Mouse (Mus musculus): ENCODE measurements around the gene Emp1. TPM values are rescaled to one million over a fixed set of nuclear protein-coding genes. Genes with fewer than 3 reads are reported as not detected.

The Emp1 gene
- polyA plus RNA-seq, 1 experiment from 2014 or later, result 5.1 TPM

DNA sequence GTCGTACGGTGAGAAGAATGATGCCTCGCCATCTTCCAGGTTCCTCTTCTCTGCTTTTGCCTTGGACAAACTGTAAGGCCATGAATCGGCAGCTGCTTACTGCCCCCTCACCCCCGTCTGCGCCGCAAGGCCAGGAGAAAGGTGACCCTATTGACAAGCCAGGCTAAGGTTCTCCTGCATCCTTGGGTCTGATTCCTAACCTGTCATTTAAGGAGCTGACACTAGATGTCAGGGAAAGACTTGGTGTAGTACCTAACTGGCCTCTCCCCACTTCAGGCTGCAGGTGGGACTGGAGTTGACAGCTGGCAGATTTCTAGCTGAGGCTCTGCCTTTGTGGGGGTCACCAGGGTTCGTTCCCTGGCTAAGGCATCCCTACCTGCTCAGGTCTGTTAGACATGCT, 35.4 kb downstream of the Emp1 start:
- Histone ChIP-seq H3K36me3 (replicated peaks) (no peaks in the 10 kb centered on the region), H3K27ac (no peak overlapping the region), H3K4me3 (no peak overlapping the region), H3K9me3 (no peaks in the 10 kb centered on the region), H3K27me3 (ENCODE audit: poor library complexity, severe bottlenecking) (no peaks in the 10 kb centered on the region), H3K4me1 (no peaks in the 10 kb centered on the region)
- 90% methylated on average over 8 of the region's 8 CpGs for WGBS
- no peak for DNase-seq (ENCODE audit: extremely low spot score, low spot score)

DNA sequence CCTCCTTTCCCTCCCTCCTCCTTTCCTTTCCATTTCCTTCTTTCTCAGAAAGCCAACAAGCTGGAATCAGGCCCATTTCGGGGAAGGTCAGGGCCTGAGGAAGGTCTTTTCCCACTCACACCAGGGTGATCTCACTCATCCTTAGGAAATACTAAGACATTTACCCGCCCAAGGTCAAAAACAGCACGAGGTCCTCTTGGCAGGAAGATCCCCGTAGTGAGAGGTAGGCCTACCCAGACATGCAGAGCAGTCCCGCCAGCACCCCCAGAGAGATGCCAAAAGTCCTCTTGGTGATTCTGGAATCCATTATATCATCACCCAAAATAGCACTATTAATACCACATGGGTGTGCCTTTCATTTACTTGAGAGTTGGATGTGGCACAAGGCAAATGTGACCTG, 36.5 kb downstream of the Emp1 start:
- no peak for DNase-seq (ENCODE audit: extremely low spot score, low spot score)
- Histone ChIP-seq H3K4me1 (no peaks in the 10 kb centered on the region), H3K4me3 (no peak overlapping the region), H3K27ac (no peak overlapping the region), H3K9me3 (no peaks in the 10 kb centered on the region), H3K36me3 (replicated peaks) (no peaks in the 10 kb centered on the region), H3K27me3 (ENCODE audit: poor library complexity, severe bottlenecking) (no peaks in the 10 kb centered on the region)
- WGBS, result 76% methylated on average over 5 of the region's 5 CpGs

DNA sequence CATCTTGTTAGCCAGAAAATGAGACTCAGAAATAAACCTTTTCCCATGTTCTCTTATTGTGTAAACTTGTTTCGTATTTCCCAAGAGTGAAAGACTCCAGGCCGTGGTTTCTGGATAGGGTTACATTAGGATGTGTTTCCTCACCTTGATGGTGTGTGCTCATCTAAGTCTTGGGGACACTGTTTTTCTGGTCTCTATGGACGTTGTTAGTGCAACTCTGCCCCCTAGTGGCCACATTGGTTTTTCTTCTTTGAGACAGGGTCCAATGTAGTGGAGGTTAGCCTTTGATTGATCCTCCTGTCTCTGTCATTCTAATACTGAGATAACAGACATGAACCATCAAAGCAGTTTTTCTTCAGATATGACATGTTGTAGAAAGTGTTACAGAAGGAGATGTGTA, 38.0 kb downstream of the Emp1 start:
- Histone ChIP-seq H3K27me3 (ENCODE audit: poor library complexity, severe bottlenecking) (no peaks in the 10 kb centered on the region), H3K27ac (no peak overlapping the region), H3K9me3 (no peaks in the 10 kb centered on the region), H3K36me3 (replicated peaks) (no peaks in the 10 kb centered on the region), H3K4me3 (no peak overlapping the region), H3K4me1 (no peaks in the 10 kb centered on the region)
- peak; percentile 61 for DNase-seq (ENCODE audit: extremely low spot score, low spot score)
- 53% methylated on average over 3 of the region's 3 CpGs for WGBS

DNA sequence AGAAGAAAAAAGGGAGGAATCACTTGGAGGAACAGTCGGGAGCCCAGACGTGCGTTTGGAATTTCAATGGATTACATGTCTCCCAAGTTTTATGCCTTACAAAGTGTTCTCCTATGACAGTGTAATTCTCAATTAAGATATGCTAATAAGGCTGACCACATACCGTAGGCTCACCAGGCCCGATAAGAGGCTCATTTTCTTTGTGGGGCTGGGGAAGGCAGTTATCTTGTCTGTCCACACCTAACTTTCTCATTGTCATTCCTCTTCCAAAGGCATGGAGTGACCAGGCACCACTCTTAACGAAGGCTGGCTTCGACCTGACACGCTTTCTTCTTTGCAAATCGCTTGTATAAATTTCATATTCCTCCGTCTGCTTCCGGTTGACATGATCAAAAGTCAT, 42.7 kb downstream of the Emp1 start:
- H3K27ac ChIP-seq, result no peak overlapping the region
- no peaks in the 10 kb centered on the region for H3K27me3 ChIP-seq (ENCODE audit: poor library complexity, severe bottlenecking)
- H3K4me1 ChIP-seq, result peaks cover 5% of the 10 kb centered on the region
- H3K4me3 ChIP-seq, result no peak overlapping the region
- no peaks in the 10 kb centered on the region for H3K36me3 ChIP-seq (replicated peaks)
- WGBS, result 92% methylated on average over 11 of the region's 11 CpGs
- no peak for DNase-seq (ENCODE audit: extremely low spot score, low spot score)
- H3K9me3 ChIP-seq, result no peaks in the 10 kb centered on the region

DNA sequence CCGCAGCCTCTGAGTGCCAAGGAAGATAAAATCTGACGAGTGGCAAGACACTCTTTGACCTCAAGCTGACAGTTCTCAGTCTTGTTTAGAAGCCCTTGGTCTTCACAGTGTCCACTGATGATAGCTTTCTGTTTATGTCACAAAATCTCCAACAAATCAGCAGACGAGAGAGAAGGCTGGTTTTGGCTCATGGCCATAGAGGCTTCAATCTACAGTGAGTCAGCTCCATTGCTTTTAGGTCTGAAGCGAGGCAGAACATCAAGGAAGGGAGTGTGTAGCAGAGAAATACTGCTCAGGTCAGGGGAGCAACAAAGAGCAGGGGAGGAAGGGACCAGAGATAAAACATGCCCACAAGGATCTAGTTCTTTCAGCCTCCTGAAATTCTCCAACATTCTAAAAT, 45.0 kb downstream of the Emp1 start:
- DNase-seq (ENCODE audit: extremely low spot score, low spot score), result no peak
- Histone ChIP-seq H3K4me3 (no peak overlapping the region), H3K9me3 (no peaks in the 10 kb centered on the region), H3K27me3 (ENCODE audit: poor library complexity, severe bottlenecking) (no peaks in the 10 kb centered on the region), H3K36me3 (replicated peaks) (no peaks in the 10 kb centered on the region), H3K27ac (no peak overlapping the region), H3K4me1 (peaks cover 11% of the 10 kb centered on the region)
- 83% methylated on average over 4 of the region's 4 CpGs for WGBS

DNA sequence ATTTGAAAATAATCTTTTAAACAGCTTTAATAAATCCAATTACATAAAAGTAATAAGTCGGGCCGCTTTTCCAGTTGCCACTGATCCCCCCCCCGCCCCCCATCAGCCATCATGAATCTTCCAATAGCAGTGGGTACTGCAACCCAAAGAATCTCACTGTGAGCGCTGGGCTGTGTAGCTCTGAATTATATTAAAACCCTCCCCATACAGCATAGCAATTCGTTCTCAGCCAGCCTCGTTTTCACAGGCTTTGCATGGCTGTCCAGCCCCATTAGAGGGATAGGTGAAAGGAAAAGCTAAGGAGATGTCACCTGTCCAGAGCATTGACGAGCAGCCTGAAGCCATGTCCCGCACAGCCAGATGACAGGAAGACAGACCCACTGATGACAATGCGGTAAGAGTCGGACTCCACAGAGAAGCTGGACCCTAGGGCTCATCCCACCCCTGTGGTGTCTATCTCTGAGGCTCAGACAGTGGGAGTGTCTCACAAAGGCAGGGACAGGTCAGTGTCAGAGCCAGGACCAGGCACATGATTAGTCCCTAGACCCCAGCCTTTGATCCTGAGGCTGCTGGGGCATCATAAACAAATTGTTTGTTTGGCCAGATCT, 49.5 kb downstream of the Emp1 start:
- Histone ChIP-seq H3K4me3 (no peak overlapping the region), H3K27me3 (ENCODE audit: poor library complexity, severe bottlenecking) (no peaks in the 10 kb centered on the region), H3K4me1 (peaks cover 11% of the 10 kb centered on the region), H3K27ac (no peak overlapping the region), H3K36me3 (replicated peaks) (no peaks in the 10 kb centered on the region), H3K9me3 (no peaks in the 10 kb centered on the region)
- 91% methylated on average over 10 of the region's 10 CpGs for WGBS
- DNase-seq (ENCODE audit: extremely low spot score, low spot score), result no peak

DNA sequence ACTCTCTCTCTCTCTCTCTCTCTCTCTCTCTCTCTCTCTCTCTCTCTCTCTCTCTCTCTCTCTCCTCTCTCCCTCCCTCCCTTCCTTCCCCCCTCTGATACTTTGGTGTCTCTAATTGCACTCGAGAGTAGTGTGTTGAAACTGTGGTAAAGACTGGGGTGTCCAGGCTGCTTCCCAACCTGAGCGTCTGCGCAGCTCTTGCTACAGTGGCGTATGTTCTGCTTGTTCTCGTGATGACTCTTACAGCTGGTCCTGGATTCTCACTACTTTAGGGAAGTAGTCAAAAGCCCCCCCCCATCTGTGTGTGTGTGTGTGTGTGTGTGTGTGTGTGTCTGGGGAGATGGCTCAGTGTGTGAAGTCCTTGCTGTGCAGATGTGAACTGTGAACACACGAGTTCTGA, 50.3 kb downstream of the Emp1 start:
- DNase-seq (ENCODE audit: extremely low spot score, low spot score), result no peak
- Histone ChIP-seq H3K9me3 (no peaks in the 10 kb centered on the region), H3K4me1 (peaks cover 11% of the 10 kb centered on the region), H3K4me3 (no peak overlapping the region), H3K27me3 (ENCODE audit: poor library complexity, severe bottlenecking) (no peaks in the 10 kb centered on the region), H3K27ac (no peak overlapping the region), H3K36me3 (replicated peaks) (no peaks in the 10 kb centered on the region)
- 78% methylated on average over 6 of the region's 6 CpGs for WGBS

DNA sequence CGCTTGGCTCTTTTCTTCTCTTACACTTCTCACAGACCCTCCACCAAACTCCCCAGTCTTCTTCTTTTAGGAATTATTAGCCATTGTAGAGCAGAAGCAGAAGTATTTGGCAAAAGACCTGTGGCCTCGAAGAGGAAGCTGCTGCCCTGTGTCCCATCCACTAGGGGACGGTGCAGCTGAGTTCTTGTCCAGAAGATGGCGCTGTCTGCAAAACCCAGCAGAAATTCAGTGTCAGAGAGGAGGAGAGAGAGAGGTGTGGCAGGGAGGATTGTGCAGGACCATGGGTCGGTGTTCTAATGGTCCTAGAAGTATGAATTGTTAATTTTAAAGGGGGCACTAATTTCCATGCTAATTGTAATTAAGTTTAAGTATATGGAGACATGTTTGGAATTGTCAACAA, 55.1 kb downstream of the Emp1 start:
- no peaks in the 10 kb centered on the region for H3K4me1 ChIP-seq
- WGBS, result 36% methylated on average over 5 of the region's 5 CpGs
- no peaks in the 10 kb centered on the region for H3K9me3 ChIP-seq
- no peaks in the 10 kb centered on the region for H3K27me3 ChIP-seq (ENCODE audit: poor library complexity, severe bottlenecking)
- no peaks in the 10 kb centered on the region for H3K36me3 ChIP-seq (replicated peaks)
- H3K4me3 ChIP-seq, result no peak overlapping the region
- H3K27ac ChIP-seq, result no peak overlapping the region
- peak; percentile 55 for DNase-seq (ENCODE audit: extremely low spot score, low spot score)

DNA sequence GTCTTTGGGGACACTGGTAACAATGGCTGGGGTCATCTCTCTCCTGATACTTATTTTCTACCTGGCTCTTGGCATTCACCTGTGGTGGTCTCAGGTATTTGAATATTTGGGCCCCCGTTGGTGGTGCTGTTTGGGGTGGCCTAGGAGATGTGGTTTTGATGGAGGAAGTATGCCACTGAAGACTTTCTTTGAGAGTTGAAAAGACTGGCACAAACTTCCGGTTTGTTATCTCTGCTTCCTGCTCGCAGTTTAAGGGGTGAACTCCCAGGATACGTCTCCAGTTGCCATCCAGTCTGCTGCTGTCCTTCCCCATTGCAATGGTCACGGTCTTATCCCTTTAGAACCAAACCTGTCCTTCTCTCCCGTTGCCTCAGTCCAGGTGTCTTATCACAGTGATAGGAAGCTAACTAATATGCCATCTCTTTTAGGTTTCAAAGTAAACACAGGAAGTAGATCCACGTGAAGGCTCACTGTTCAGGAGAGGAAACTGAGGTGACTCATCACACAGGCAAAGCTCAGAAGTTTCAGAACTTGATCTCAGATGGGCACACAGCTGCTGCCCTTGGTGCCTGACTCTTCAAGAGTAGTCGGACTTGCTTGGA, 56.0 kb downstream of the Emp1 start:
- Histone ChIP-seq H3K4me1 (no peaks in the 10 kb centered on the region), H3K4me3 (no peak overlapping the region), H3K27me3 (ENCODE audit: poor library complexity, severe bottlenecking) (no peaks in the 10 kb centered on the region), H3K36me3 (replicated peaks) (no peaks in the 10 kb centered on the region), H3K27ac (no peak overlapping the region), H3K9me3 (no peaks in the 10 kb centered on the region)
- 87% methylated on average over 8 of the region's 8 CpGs for WGBS
- no peak for DNase-seq (ENCODE audit: extremely low spot score, low spot score)

DNA sequence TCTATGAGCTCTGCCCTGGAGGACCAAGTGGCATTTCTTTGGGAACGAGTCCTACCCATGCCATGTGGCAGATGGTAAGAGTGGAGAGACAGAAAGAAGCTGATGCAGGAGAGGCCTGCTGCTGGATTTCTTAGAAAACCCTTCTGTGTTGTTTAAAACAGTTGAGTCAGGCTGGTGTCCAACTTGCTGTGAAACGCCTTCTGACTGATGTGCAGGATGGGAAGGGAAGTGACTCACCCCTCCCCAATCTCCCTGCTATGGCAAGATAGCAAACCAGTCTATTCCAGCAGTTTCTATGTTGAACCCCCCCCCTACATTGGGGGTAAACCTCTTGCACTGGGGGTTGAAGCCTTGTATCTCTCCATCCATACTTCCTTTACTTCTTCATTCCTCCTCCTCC, 65.9 kb downstream of the Emp1 start:
- Histone ChIP-seq H3K4me1 (peaks cover 4% of the 10 kb centered on the region; the same call in 1 of the 2 replicates), H3K4me3 (no peak overlapping the region), H3K27me3 (ENCODE audit: poor library complexity, severe bottlenecking) (no peaks in the 10 kb centered on the region), H3K36me3 (replicated peaks) (no peaks in the 10 kb centered on the region), H3K9me3 (no peaks in the 10 kb centered on the region), H3K27ac (no peak overlapping the region)
- DNase-seq (ENCODE audit: extremely low spot score, low spot score), result no peak
- 89% methylated on average over 2 of the region's 2 CpGs for WGBS

DNA sequence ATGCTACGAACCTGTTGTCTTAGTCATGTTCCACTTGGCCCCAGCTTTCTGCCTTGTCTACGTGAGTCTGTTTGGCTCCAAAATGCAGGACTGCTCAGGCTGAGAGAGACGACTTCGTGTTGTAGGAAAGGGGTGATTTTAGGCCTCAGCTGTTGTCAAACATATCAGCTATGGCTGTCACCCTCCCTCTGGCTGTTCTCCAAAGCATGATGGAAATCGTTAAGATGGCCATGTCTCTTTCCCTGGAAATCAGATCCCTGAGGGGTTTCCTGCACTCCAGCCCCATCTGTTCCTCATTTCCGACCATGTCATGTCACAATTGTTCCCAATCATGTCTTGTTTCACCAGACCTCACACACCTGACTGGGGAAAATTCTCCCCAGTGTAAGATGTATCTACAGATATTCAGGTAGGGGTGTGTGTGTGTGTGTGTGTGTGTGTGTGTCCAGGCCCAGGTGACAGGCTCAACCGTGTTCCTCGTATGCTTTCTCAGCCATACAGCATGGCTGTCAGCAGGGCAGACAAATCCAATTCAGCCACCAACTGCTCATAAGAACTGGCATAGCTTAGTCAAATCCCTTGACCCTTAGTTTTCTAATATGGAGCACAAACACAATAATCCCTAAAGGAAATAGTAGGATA, 67.0 kb downstream of the Emp1 start:
- Histone ChIP-seq H3K4me3 (no peak overlapping the region), H3K36me3 (replicated peaks) (no peaks in the 10 kb centered on the region), H3K4me1 (peaks cover 4% of the 10 kb centered on the region; the same call in 1 of the 2 replicates), H3K27ac (no peak overlapping the region), H3K9me3 (no peaks in the 10 kb centered on the region), H3K27me3 (ENCODE audit: poor library complexity, severe bottlenecking) (no peaks in the 10 kb centered on the region)
- WGBS, result 75% methylated on average over 8 of the region's 8 CpGs
- no peak for DNase-seq (ENCODE audit: extremely low spot score, low spot score)

DNA sequence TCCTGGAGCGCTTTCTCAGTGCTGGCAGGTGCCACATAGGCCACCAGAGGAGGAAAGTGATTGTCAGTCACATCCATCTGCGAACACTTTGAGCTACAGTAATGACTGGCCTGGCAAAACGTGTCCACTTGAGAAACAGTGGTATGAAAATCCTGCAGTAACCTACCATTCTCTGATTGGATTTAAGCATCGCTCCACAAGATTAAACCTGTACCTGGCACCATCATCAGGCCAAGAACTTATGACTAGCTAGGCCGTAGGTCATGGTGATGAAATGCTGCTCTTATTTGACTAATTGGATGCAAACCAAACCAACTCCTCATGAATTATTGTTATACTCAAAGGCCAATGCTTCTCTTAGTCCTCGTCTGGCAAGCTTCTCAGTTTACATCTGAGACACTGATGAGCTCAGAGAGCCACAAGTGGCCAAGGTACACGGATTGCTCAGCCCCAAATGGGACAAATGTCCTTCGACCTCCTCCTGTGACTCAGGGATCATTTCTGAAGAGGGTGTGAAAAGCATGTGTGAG, 68.2 kb downstream of the Emp1 start:
- DNase-seq (ENCODE audit: extremely low spot score, low spot score), result no peak
- Histone ChIP-seq H3K4me1 (peaks cover 4% of the 10 kb centered on the region; the same call in 1 of the 2 replicates), H3K27ac (no peak overlapping the region), H3K4me3 (no peak overlapping the region), H3K36me3 (replicated peaks) (no peaks in the 10 kb centered on the region), H3K9me3 (no peaks in the 10 kb centered on the region), H3K27me3 (ENCODE audit: poor library complexity, severe bottlenecking) (no peaks in the 10 kb centered on the region)
- WGBS, result 85% methylated on average over 8 of the region's 8 CpGs
